Mouse (Mus musculus): ENCODE measurements around the gene Cnot6l.

DNA sequence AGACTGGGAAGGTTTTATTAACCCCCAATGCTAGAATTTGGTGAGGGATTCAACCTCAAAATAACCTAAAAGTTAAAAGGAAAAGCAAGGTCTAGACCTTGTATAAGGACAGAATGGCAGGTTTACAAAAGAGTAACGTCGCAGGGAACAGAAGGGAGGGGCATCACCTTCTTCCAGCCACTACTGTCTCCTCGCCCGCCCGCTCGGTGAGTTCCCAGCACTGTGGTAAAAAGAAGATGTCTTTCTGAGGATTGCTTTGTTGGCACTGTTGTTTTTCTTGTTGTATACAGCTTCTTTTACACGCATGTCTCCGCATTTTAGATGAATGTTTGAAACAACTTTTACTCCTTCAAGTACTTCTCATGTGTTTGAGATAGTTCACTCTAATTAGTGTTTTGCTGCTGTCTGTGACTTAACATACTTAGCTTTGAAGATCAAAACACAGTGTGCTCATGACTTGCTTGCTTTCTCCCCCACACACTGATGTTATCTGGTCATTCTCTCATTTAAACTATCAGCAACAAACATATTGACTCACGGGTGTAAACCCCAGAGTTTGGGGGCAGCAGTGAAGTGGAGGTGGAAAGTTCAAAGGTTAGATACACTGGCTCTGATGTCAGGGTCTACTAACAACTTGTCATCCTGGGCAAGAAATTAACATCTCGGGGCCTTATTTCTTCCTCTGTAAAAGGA is 37.6 kb upstream of the Cnot6l start:
- TF ChIP-seq GATA1 (IDR thresholded peaks at IDR 0.05; ENCODE audit: low read length) (no peak), TAL1 (IDR thresholded peaks at IDR 0.05; ENCODE audit: low read length) (no peak)
